Mouse (Mus musculus): ENCODE results near the gene Olfr1102. TPM values are rescaled to one million over a fixed set of nuclear protein-coding genes. Genes with fewer than 3 reads are reported as not detected.

Olfr1102 gene
- polyA plus RNA-seq (2012; ENCODE audit: low replicate concordance) = not detected in 2 replicates

DNA sequence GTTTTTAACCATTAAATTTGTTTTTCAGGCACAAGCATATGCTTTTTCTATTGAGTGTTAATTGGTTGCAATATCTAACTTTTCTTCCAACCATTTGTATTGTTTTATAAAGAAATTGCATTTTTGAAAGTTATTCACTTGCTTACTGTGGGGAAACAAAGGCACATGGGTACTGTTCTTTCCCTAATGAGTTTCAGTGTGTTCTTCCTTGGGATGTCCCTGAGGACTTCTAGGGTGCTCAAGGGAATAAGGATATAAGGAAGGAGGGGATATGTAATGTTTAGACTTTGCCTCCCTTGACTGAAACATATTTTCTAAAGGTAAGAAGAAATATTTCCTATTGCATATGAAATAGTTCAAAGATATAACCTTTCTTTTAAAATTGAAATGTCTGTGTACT lies at the start of gene Olfr1102:
Olfr1102 (plus strand) TSS at position 301 of the 400 bp plus-strand sequence.

DNA sequence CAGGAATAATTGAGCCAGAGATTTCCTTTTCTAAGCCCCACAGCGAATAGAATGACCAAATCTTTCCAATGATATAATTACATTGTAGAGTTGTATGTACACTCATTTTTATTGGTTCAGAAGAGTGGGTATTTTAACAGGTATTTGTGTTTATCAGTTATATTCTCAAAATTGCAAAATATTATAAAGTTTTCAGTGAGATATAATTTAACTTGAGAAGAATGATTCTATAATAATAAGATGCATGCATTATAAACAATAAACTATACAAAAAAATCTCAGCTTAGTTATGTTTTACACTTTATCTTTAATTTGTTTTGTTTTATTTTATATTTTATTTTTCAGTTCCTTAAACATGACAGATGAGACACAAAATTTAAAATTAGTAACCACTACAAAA lies 37.6 kb upstream of the Olfr1102 start, which contains the start of gene Olfr1099:
Olfr1099 (minus strand) TSS at position 101 of the 400 bp plus-strand sequence.

DNA sequence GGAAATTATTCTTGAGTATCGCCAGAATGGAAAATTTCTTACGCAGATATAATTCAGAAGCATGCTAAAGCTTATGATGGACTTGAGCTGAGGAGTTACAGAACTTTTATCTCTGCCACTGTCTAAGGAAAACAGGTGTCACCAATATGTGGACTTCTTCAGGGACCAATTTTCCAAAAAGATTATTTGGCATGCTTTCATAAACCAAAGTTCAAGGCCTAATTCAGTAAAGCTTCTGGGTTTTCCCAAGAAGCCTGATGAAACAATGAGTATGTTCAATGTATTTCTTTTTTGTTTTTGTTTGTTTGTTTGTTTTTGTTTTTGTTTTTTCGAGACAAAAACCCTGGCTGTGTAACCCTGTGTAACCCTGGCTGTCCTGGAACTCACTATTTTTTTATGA lies 18.3 kb upstream of the Olfr1102 start, which contains the start of gene Olfr1100:
Olfr1100 (minus strand) TSS at position 101 of the 400 bp plus-strand sequence.

DNA sequence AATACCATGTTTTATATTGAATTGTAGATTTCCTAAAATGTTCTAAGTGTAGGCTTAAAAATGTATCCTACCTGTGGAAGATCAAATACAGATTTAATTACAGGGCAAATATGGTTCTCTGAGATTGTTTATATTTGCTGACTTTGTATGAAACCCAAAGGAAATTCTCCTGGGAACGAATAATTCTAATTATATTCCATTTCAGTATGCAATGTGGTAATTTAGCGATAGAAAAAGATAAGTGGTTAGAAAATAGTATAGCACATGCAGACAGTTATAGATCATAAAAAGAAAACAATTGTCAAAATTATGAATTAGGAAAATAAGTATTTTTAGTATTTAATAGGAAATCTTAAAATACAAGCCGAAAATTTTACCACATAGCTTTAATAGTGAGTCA lies 7.1 kb upstream of the Olfr1102 start, which contains the start of gene Olfr1101:
Olfr1101 (minus strand) TSS at position 101 of the 400 bp plus-strand sequence.

DNA sequence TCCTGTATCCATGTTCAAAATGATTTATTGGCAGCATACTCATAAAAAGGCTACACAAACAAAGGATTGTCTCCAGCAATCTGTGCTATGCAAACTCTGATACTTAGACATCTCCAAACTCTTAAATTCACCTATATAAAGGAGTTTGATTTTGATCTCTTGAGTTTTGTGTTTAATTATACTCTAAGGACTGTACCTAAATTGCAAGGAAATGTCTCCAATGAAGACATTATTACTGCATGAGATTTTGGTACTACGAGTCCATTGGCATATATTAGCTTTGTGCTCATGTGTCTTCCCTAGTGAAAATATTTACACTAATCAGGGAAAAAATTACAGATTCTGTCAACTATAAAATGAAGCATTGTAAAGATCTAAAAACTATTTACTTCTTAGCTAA lies 28.8 kb downstream of the Olfr1102 start, which contains the start of gene Olfr1104:
Olfr1104 (minus strand) TSS at position 101 of the 400 bp plus-strand sequence.

DNA sequence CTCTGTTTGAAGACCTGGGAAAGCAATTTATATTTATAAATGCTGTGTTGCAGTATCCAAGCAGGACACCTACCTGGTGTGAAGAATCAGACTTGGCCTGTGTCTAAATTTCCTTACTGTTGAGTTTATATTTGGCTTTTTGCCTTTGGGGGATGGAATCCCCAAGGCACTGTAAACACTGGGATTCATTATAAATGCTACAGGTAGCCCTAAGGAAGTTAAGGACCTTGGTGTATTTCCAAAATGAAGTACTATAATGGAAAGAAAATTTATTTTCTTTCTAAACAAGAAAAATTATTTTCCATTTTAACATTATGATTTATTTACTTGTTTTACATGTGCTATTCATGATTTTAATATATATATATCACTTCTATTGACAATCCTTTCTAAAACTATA lies 38.2 kb downstream of the Olfr1102 start, which contains the start of gene Olfr1105:
Olfr1105 (minus strand) TSS at position 101 of the 400 bp plus-strand sequence.

DNA sequence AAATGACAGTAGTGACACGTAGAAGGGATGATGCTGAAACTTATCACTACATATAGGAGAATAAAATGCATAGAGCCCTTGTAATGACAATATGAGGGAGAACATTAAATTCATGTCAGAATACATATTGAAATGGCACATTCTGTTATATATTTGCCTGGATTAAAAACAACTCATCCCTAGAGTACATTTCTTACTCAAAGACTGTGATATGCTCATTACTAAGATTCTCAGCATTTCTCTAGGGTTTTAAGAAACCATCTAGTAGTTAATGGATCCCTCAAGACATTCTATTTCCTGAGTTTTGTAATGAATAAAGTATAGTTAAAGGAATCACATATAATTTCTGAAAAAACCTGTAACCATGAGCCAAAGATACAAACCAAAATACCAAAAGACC lies 54.0 kb downstream of the Olfr1102 start, which contains the start of gene Olfr1106:
Olfr1106 (minus strand) TSS at position 101 of the 400 bp plus-strand sequence.

Other genes with a start within 250 kb of the Olfr1102 start
- not detected in 2 replicates for gene Olfr1090, start 239.4 kb upstream of the Olfr1102 start, polyA plus RNA-seq (2012; ENCODE audit: low replicate concordance)
- not detected in 2 replicates for gene Olfr1093, start 215.9 kb upstream of the Olfr1102 start, polyA plus RNA-seq (2012; ENCODE audit: low replicate concordance)
- not detected in 2 replicates for gene Olfr141, start 188.4 kb upstream of the Olfr1102 start, polyA plus RNA-seq (2012; ENCODE audit: low replicate concordance)
- gene Olfr1094, start 173.7 kb upstream of the Olfr1102 start, polyA plus RNA-seq (2012; ENCODE audit: low replicate concordance) = not detected in 2 replicates
- gene Olfr1095, start 146.7 kb upstream of the Olfr1102 start, polyA plus RNA-seq (2012; ENCODE audit: low replicate concordance) = not detected in 2 replicates
- gene Gm13723, start 123.6 kb upstream of the Olfr1102 start, polyA plus RNA-seq (2012; ENCODE audit: low replicate concordance) = not detected in 2 replicates
- gene Olfr1097, start 106.2 kb upstream of the Olfr1102 start, polyA plus RNA-seq (2012; ENCODE audit: low replicate concordance) = not detected in 2 replicates
- gene Olfr1098, start 73.9 kb upstream of the Olfr1102 start, polyA plus RNA-seq (2012; ENCODE audit: low replicate concordance) = not detected in 2 replicates
- not detected in 2 replicates for gene Olfr1099, start 37.7 kb upstream of the Olfr1102 start, polyA plus RNA-seq (2012; ENCODE audit: low replicate concordance)
- gene Olfr1100, start 18.4 kb upstream of the Olfr1102 start, polyA plus RNA-seq (2012; ENCODE audit: low replicate concordance) = not detected in 2 replicates
- gene Olfr1101, start 7.2 kb upstream of the Olfr1102 start, polyA plus RNA-seq (2012; ENCODE audit: low replicate concordance) = not detected in 2 replicates
- not detected in 2 replicates for gene Olfr1104, start 28.7 kb downstream of the Olfr1102 start, polyA plus RNA-seq (2012; ENCODE audit: low replicate concordance)
- not detected in 2 replicates for gene Olfr1105, start 38.1 kb downstream of the Olfr1102 start, polyA plus RNA-seq (2012; ENCODE audit: low replicate concordance)
- gene Olfr1106, start 53.9 kb downstream of the Olfr1102 start, polyA plus RNA-seq (2012; ENCODE audit: low replicate concordance) = 0.15 TPM in 1 of 2 replicates, not detected in the other
- gene Olfr1107, start 77.4 kb downstream of the Olfr1102 start, polyA plus RNA-seq (2012; ENCODE audit: low replicate concordance) = not detected in 2 replicates
- gene Olfr1109, start 97.6 kb downstream of the Olfr1102 start, polyA plus RNA-seq (2012; ENCODE audit: low replicate concordance) = not detected in 2 replicates
- gene Olfr259, start 116.2 kb downstream of the Olfr1102 start, polyA plus RNA-seq (2012; ENCODE audit: low replicate concordance) = not detected in 2 replicates
- gene Olfr1110, start 141.9 kb downstream of the Olfr1102 start, polyA plus RNA-seq (2012; ENCODE audit: low replicate concordance) = not detected in 2 replicates
- gene Olfr1111, start 154.2 kb downstream of the Olfr1102 start, polyA plus RNA-seq (2012; ENCODE audit: low replicate concordance) = not detected in 2 replicates
- gene Olfr1112, start 189.4 kb downstream of the Olfr1102 start, polyA plus RNA-seq (2012; ENCODE audit: low replicate concordance) = not detected in 2 replicates
- not detected in 2 replicates for gene Olfr1113, start 210.6 kb downstream of the Olfr1102 start, polyA plus RNA-seq (2012; ENCODE audit: low replicate concordance)
- not detected in 2 replicates for gene Olfr1115, start 249.6 kb downstream of the Olfr1102 start, polyA plus RNA-seq (2012; ENCODE audit: low replicate concordance)